Mouse (Mus musculus) cerebellum, adult 2 months (tissue): ENCODE measurements at regions not wholly inside any gene's neighbourhood (a gene's known extent, or its start where the extent isn't known, plus 50 kb on each side); places are given as distances from the start of the nearest gene placed in this dataset.

Experiments
- CTCF ChIP-seq: fragments of 200-500 bp; IDR thresholded peaks from 2 replicates; pipeline ENCODE4 v1.5.1; 2011; ENCODE audit warnings: low read depth, mild to moderate bottlenecking, control low read depth, low read length, moderate library complexity, borderline replicate concordance; ENCODE audit not compliant: insufficient read depth
- POLR2A ChIP-seq: fragments of 200-500 bp; IDR thresholded peaks from 2 replicates; pipeline ENCODE4 v1.6.1; 2011; ENCODE audit warnings: low read length, control low read depth, borderline replicate concordance; ENCODE audit not compliant: insufficient read depth

DNA sequence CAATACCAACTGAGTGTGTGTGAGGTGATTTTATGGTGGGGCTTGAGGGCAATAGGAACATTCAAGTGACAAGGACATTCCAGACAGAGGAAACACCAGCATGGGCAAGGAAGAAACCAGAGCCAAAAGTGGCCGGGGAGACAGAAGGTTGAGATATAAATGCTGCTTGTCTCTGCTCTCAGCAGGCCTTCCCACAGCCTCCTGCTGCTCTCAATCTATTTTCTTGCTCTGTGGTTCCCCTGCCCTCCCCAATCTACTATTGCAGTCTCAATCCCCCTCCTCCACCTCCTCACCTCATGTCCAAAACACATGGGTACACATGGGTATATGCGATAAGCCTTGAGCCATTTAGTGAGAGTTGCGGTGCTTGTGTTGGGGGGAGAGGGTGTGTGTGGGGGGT lies 265.4 kb upstream of the Cdh8 start:
- TF ChIP-seq POLR2A = no peak
- TF ChIP-seq CTCF = no peak
